Mouse (Mus musculus): ENCODE data around the gene Efna2.

DNA sequence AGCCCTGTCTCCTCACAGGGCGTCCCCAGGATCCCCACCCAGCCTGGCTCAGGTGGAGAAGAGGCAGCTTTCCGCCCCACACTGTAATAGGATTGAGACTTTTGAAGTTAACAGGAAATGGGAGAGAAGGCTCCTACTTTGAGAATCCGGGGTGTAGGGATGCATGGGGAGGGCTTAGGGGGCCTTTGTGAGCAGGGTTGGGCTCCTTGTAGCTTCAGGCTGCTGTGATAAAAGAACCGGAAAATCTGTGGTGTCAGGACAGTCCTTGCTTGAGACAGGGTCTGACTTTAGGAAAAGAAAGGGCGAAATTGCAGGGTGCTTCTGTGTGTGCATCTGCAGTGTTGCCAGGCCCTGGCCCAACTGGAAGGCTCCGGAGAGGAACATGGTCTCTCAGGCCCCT, 21.2 kb downstream of the Efna2 start:
- TF ChIP-seq TAL1 (IDR thresholded peaks at IDR 0.05; ENCODE audit: low read length) (no peak), GATA1 (IDR thresholded peaks at IDR 0.05; ENCODE audit: low read length) (no peak)
